Mouse (Mus musculus) small intestine, adult 2 months (tissue): ENCODE data around the gene Spp2. TPM values are rescaled to one million over a fixed set of nuclear protein-coding genes. Genes with fewer than 3 reads are reported as not detected.
"Not testable (repeated sequence)": the region's sequence is repeated elsewhere in the genome, so short reads cannot be mapped to it uniquely, and the experiment has no call there.

Source experiments
- H3K27ac ChIP-seq: fragments of 200-500 bp; 2 replicates; pipeline ENCODE4 v1.5.1; 2012; ENCODE audit warnings: low read depth, low read length, control low read depth, inconsistent platforms; ENCODE audit not compliant: insufficient read depth
- H3K27me3 ChIP-seq: fragments of 200-500 bp; 2 replicates; pipeline ENCODE4 v1.6.1; 2012; ENCODE audit warnings: mild to moderate bottlenecking, moderate library complexity, low read length, inconsistent platforms; ENCODE audit not compliant: control insufficient read depth, insufficient read depth
- H3K36me3 ChIP-seq: fragments of 200-500 bp; 2 replicates; pipeline ENCODE4 v1.6.1; 2012; ENCODE audit warnings: mild to moderate bottlenecking, low read length, control low read depth, inconsistent platforms; ENCODE audit not compliant: control insufficient read depth, insufficient read depth
- H3K4me1 ChIP-seq: fragments of 200-500 bp; 2 replicates; pipeline ENCODE4 v1.6.1; 2012; ENCODE audit warnings: low read length, inconsistent platforms, mixed read lengths; ENCODE audit not compliant: control insufficient read depth, insufficient read depth, insufficient read length
- H3K4me3 ChIP-seq: fragments of 200-500 bp; 2 replicates; pipeline ENCODE4 v1.5.1; 2012; ENCODE audit warnings: low read depth, mild to moderate bottlenecking, control low read depth, inconsistent platforms, low read length, moderate library complexity
- CTCF ChIP-seq: fragments of 200-500 bp; IDR thresholded peaks from 2 replicates; pipeline ENCODE4 v1.5.1; 2012; ENCODE audit warnings: low read depth, mild to moderate bottlenecking, control low read depth, inconsistent platforms, low read length, moderate library complexity, mixed read lengths; ENCODE audit not compliant: insufficient replicate concordance, insufficient read length; ENCODE audit errors: extremely low read depth
- POLR2A ChIP-seq: fragments of 200-500 bp; IDR thresholded peaks from 2 replicates; pipeline ENCODE4 v1.6.1; 2012; ENCODE audit warnings: low read depth, mild to moderate bottlenecking, control low read depth, inconsistent platforms, low read length, moderate library complexity
- WGBS: fragments of 180-500 bp; shearing (Covaris S2); methylation state at CpG from one replicate; pipeline ENCODE4 v1.1.7; 2018; 5-methylcytosine and 5-hydroxymethylcytosine counted together
- polyA plus RNA-seq: library from polyadenylated mRNA; depleted of rRNA; stranded (reverse); fragments of >200 nt; gene quantifications from 2 replicates; pipeline ENCODE4 v1.2.3, GENCODE M21; 2012

Gene Spp2
- polyA plus RNA-seq, 1 experiment, result not detected

GRCm38 (mm10) chr1:88434057-88434456 lies 27.3 kb downstream of the Spp2 start:
- 78% methylated on average over 4 of the region's 4 CpGs for WGBS
- no peak overlapping the region for H3K27ac ChIP-seq
- peaks cover 3% of the 10 kb centered on the region for H3K4me1 ChIP-seq
- TF ChIP-seq POLR2A (no peak), CTCF (no peak)
- no peak overlapping the region for H3K4me3 ChIP-seq
- no peaks in the 10 kb centered on the region for H3K27me3 ChIP-seq
- H3K36me3 ChIP-seq, result no peaks in the 10 kb centered on the region

- H3K36me3 ChIP-seq, result no peaks in the 10 kb centered on the region
- WGBS, result 24% methylated on average over 9 of the region's 9 CpGs
- H3K4me1 ChIP-seq, result peaks cover 3% of the 10 kb centered on the region
- no peak overlapping the region for H3K4me3 ChIP-seq
- H3K27ac ChIP-seq, result 0 out of 2 replicates have a peak overlapping the region, but pooled peaks have one; percentile 16
- H3K27me3 ChIP-seq, result no peaks in the 10 kb centered on the region
- TF ChIP-seq CTCF (no peak), POLR2A (no peak)
Measured at GRCm38 (mm10) chr1:88437206-88438126, 30.7 kb downstream of the Spp2 start.

GRCm38 (mm10) chr1:88443383-88443782 lies 36.6 kb downstream of the Spp2 start:
- no peak for TF ChIP-seq CTCF
- TF ChIP-seq POLR2A, result no peak
- Histone ChIP-seq H3K27me3 (no peaks in the 10 kb centered on the region), H3K4me1 (no peaks in the 10 kb centered on the region), H3K27ac (no peak overlapping the region), H3K4me3 (no peak overlapping the region), H3K36me3 (no peaks in the 10 kb centered on the region)
- 88% methylated on average over 4 of the region's 4 CpGs for WGBS

- TF ChIP-seq POLR2A (no peak), CTCF (peak; percentile 49; the same call in 1 of the 2 replicates)
- Histone ChIP-seq H3K27me3 (no peaks in the 10 kb centered on the region), H3K27ac (no peak overlapping the region), H3K4me3 (no peak overlapping the region), H3K36me3 (no peaks in the 10 kb centered on the region), H3K4me1 (no peaks in the 10 kb centered on the region)
- WGBS, result 73% methylated on average over 4 of the region's 4 CpGs
Measured at GRCm38 (mm10) chr1:88445400-88445799, 38.6 kb downstream of the Spp2 start.

- Histone ChIP-seq H3K4me3 (no peak overlapping the region), H3K4me1 (no peaks in the 10 kb centered on the region), H3K27ac (no peak overlapping the region), H3K27me3 (no peaks in the 10 kb centered on the region), H3K36me3 (no peaks in the 10 kb centered on the region)
- 88% methylated on average over 16 of the region's 16 CpGs for WGBS
- no peak for TF ChIP-seq POLR2A
Measured at GRCm38 (mm10) chr1:88446270-88447030, 39.7 kb downstream of the Spp2 start.

GRCm38 (mm10) chr1:88447483-88447882 lies 40.7 kb downstream of the Spp2 start:
- H3K27ac ChIP-seq, result no peak overlapping the region
- no peaks in the 10 kb centered on the region for H3K36me3 ChIP-seq
- no peak for TF ChIP-seq CTCF
- no peak for TF ChIP-seq POLR2A
- 37% methylated on average over 6 of the region's 6 CpGs for whole genome bisulfite sequencing
- no peaks in the 10 kb centered on the region for H3K27me3 ChIP-seq
- no peaks in the 10 kb centered on the region for H3K4me1 ChIP-seq
- H3K4me3 ChIP-seq, result no peak overlapping the region

- not testable (repeated sequence) for H3K27me3 ChIP-seq, H3K4me3 ChIP-seq, H3K36me3 ChIP-seq, H3K4me1 ChIP-seq, H3K27ac ChIP-seq
- 94% methylated on average over 3 of the region's 3 CpGs for WGBS
Measured at GRCm38 (mm10) chr1:88448094-88448493, 41.3 kb downstream of the Spp2 start.
